Mouse (Mus musculus): ENCODE data around the gene Itih2.
A peak's percentile ranks its signal among the peaks of the same experiment; 100 is the strongest.

The Itih2 gene

DNA sequence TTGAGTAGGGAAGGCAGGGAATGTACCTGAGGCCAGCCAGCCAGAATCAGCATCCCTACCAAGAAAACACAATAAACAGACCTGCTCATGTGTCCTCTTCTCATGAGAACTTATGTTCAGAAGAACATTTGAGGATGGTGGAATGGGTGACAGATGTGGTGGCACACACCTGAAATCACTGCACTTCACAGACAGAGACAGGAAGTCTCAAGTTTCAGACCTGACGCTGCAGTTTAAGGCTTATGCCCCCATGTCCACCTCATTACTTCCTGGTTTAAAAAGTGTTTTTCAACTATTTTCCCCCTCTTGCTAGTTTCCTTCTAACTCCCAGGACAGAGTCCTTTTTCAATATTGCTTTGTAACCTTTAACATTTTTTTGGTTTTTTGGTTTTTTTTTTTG lies 48.5 kb downstream of the Itih2 start:
- peak; percentile 22 for DNase-seq (ENCODE audit: low read depth, low spot score)
- Histone ChIP-seq H3K27me3 (ENCODE audit: control insufficient read depth, insufficient read depth, low read length, poor library complexity, severe bottlenecking) (no peaks in the 10 kb centered on the region), H3K36me3 (ENCODE audit: control insufficient read depth, insufficient read depth, low read length, poor library complexity, severe bottlenecking) (peaks cover 1% of the 10 kb centered on the region; the same call in 1 of the 2 replicates)

DNA sequence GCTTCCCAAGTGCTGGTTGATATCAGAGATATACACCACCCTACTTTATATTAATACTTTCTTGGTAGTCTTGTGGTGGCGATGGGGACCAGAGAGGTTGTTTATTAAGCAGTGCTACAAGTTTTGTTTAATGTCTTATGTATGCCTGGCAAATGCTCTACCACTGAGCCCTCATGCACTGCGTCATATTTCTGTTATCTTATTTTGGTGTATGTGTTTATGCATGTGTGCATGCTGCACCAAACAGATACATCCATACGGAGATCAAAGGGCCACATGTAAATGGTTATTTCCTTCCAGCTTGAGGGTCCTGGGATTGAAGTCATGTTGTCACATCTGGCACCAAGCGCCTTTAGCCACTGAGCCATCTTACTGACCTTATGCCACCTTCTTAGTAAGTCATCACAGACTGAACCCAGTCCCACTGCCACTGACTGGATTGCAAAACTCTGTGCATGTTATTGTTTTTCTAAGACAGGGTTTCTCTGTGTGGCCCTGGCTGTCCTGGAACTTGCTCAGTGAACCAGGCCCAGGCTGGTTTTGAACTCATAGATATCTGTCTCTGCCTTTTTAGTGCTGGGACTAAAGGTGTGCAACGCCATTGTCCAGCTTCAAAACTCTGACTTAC lies 49.6 kb downstream of the Itih2 start:
- no peaks in the 10 kb centered on the region for H3K27me3 ChIP-seq (ENCODE audit: control insufficient read depth, insufficient read depth, low read length, poor library complexity, severe bottlenecking)
- no peak for DNase-seq (ENCODE audit: low read depth, low spot score)
- peaks cover 1% of the 10 kb centered on the region; the same call in 1 of the 2 replicates for H3K36me3 ChIP-seq (ENCODE audit: control insufficient read depth, insufficient read depth, low read length, poor library complexity, severe bottlenecking)

DNA sequence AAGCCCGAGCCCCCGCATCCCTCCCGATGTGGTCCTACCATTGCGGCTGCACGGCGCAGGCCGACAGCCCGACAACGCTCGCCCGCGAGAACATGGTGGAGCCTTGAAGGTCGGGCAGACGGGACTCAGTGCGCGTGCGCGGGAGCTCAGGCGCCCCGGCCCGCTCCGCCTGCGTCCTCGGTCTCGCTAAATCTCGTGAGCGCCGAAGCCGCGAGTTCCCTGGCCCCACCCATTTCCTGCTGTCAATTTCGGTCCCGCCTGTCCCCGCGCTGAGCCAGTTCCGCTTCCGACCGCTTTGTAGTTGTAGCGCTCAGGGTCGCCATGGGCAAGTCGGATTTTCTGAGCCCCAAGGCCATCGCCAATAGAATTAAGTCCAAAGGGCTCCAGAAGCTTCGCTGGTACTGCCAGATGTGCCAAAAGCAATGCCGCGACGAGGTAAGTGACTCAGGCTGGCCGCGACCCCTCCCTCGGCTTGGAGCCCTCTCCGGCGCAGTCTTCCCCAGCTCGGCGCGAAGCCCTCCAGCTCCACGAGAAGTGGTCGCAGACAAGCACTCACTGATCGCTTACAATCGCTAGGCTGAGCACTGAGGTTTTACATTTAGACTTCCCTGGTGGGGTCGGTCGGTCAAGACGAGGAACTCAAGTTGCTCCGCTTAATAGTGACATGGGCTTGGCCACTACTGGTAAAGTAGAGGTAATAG lies 50.7 kb downstream of the Itih2 start, which contains the start of the genes Atp5c1 and Kin:
Gene Atp5c1 (minus strand): TSS at position 201 of the 701 bp plus-strand sequence.
Gene Kin (plus strand): TSS at position 284 of the 701 bp plus-strand sequence.
- DNase-seq (ENCODE audit: low read depth, low spot score): peak; percentile 99
- H3K27me3 ChIP-seq (ENCODE audit: control insufficient read depth, insufficient read depth, low read length, poor library complexity, severe bottlenecking): no peaks in the 10 kb centered on the region
- peaks cover 1% of the 10 kb centered on the region; the same call in 1 of the 2 replicates for H3K36me3 ChIP-seq (ENCODE audit: control insufficient read depth, insufficient read depth, low read length, poor library complexity, severe bottlenecking)

DNA sequence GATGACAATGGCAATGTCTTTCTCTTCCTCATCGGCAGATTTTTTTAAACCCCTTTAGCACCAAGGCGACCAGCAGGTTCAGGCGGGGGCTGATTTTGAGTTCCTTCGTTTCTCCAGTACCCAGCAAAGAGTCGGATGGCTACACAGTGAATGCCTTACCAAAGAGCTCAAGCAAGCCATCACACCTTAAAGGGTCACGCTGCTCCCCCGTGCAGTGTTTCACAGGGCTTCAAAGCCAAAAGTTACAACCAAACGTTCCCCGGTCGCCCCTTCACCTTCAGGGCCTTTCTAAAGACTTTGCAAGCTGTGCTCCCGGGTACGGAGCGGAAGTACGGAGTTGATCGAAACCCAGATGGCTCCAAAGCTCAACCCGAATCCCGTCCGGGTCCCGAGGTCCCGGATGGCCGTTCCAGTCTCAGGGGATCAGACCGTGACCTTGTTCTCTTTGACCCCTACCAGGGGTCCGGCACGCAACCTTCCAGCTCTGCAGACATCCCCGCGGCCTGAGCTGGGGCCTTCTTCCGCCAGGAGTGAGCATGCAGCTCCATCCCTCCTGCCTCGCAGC lies 51.4 kb downstream of the Itih2 start:
- Histone ChIP-seq H3K36me3 (ENCODE audit: control insufficient read depth, insufficient read depth, low read length, poor library complexity, severe bottlenecking) (peaks cover 1% of the 10 kb centered on the region; the same call in 1 of the 2 replicates), H3K27me3 (ENCODE audit: control insufficient read depth, insufficient read depth, low read length, poor library complexity, severe bottlenecking) (no peaks in the 10 kb centered on the region)
- DNase-seq (ENCODE audit: low read depth, low spot score): no peak

DNA sequence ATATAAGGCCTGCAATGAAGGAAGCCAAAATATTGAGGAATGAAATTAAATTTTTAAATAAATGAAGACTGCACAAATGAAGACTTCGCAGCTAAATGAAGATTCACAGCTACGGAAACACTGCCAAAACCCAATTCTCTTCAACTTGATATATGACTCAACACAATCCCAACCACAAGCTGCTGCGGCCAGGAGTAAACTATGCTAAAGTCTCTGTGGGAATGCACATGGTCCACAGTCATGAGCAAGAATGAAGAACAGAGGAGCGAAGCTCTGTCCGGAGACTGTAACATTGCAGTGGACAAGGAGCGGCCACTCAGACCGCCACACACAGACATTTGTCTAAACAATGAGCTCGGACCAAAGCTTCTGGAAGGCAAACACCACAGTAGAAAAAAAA lies 54.5 kb downstream of the Itih2 start:
- DNase-seq (ENCODE audit: low read depth, low spot score): no peak
- no peaks in the 10 kb centered on the region for H3K27me3 ChIP-seq (ENCODE audit: control insufficient read depth, insufficient read depth, low read length, poor library complexity, severe bottlenecking)

DNA sequence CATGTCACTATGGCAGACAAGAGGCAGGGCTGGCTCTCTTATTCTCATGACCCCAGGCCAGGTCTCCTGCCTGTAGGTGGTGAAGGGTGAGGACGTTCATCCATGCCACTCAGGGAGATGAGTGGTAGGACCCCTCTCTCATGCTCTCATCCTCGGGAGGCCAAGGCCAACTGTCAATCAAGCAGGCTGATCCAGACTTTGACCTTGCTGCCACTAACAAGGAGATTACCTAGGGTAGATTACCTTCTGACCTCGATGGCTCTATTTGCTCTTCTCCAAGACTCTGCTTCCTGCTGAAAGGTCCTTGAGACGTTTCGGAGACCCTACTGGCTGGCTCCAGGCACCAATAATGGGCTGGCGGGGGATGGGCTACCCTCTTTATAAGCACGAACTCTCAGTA lies 56.7 kb downstream of the Itih2 start:
- Histone ChIP-seq H3K36me3 (ENCODE audit: control insufficient read depth, insufficient read depth, low read length, poor library complexity, severe bottlenecking) (no peaks in the 10 kb centered on the region; the same call in 1 of the 2 replicates), H3K27me3 (ENCODE audit: control insufficient read depth, insufficient read depth, low read length, poor library complexity, severe bottlenecking) (no peaks in the 10 kb centered on the region)
- no peak for DNase-seq (ENCODE audit: low read depth, low spot score)

More for the DNA sequence above, 54.5 kb downstream of the Itih2 start:
- H3K36me3 ChIP-seq (ENCODE audit: control insufficient read depth, insufficient read depth, low read length, poor library complexity, severe bottlenecking): no peaks in the 10 kb centered on the region; the same call in 1 of the 2 replicates

DNA sequence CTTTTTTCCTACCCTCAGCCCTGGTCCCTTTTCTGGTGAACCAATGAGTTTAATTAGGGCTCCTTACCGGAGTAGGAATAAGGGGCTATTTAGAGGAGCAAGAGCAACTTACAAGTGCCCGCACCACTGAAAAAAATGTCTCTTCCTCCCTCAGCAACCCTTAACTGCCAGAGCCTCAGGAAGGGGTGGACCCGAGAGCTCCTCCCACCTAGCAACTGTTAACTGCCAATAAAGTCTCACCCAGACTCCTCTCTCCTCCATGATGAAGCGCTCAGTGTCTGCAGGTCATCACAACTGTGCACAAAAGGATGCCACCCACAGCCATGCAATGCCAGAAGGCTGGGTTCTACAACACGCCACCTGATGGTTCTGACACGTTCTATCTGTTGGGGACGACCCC lies 59.4 kb downstream of the Itih2 start:
- Histone ChIP-seq H3K36me3 (ENCODE audit: control insufficient read depth, insufficient read depth, low read length, poor library complexity, severe bottlenecking) (peaks cover 4% of the 10 kb centered on the region; the same call in 1 of the 2 replicates), H3K27me3 (ENCODE audit: control insufficient read depth, insufficient read depth, low read length, poor library complexity, severe bottlenecking) (no peaks in the 10 kb centered on the region)
- DNase-seq (ENCODE audit: low read depth, low spot score): no peak

DNA sequence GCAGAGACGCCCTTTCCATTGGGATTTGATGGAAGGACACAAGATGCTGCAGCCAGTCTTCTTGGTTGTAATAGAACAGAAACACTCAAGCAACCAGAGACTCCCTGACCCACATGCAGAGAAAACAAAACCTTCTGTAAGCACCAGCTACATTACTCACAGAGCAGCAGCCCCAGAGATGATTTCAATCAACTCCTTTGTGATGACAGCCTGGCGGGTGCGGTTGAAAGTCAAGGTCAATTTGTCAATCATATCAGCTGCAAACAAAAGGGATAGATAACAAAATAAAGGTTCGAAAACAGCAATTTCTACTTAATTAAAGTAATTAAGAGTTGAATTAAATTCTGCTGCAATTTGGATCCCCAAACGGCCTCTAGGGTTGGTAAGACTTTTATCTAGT lies 72.4 kb downstream of the Itih2 start:
- no peak for DNase-seq (ENCODE audit: low read depth, low spot score)
- no peaks in the 10 kb centered on the region for H3K27me3 ChIP-seq (ENCODE audit: control insufficient read depth, insufficient read depth, low read length, poor library complexity, severe bottlenecking)
- peaks cover 27% of the 10 kb centered on the region for H3K36me3 ChIP-seq (ENCODE audit: control insufficient read depth, insufficient read depth, low read length, poor library complexity, severe bottlenecking)

DNA sequence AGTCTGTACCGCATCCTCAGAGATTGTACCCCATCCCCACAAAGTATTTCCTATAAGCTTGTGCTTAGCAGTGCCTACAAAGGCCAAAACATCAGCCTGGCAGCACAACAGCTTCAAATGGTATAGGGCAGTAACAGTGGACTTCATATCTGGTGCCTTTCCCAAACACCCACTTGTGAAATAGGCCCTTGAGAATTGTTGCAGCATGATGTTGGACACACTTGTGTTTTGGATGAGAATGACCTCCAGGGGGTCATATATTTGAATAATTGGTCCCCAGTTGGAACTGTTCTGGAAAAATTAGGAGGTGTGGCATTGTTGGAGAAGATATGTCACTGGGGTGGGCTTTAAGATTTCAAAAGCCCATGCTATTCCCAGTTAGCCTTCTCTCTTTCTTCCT lies 79.2 kb downstream of the Itih2 start:
- no peak for DNase-seq (ENCODE audit: low read depth, low spot score)
- H3K36me3 ChIP-seq (ENCODE audit: control insufficient read depth, insufficient read depth, low read length, poor library complexity, severe bottlenecking): peaks cover 8% of the 10 kb centered on the region

DNA sequence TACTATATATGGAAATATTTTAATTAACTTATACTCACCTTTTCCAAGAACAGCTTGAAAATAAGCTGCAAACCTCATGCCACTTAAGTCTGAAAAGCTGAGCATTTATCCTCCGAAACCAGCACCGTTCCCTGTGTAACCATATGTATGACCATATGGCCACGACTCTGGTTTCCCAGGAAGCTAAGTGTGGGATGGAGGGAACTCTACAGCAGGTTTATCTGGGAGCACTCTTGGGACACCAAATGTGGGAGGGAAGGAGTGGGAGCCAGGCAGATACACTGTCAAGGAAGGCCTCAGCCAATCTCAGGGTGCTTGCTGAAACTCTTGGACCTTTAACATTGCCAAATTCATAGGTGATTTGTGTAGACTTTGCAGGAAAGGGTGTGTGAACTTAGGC lies 80.3 kb downstream of the Itih2 start:
- Histone ChIP-seq H3K27me3 (ENCODE audit: control insufficient read depth, insufficient read depth, low read length, poor library complexity, severe bottlenecking) (no peaks in the 10 kb centered on the region), H3K36me3 (ENCODE audit: control insufficient read depth, insufficient read depth, low read length, poor library complexity, severe bottlenecking) (peaks cover 4% of the 10 kb centered on the region)
- no peak for DNase-seq (ENCODE audit: low read depth, low spot score)

More for the DNA sequence above, 79.2 kb downstream of the Itih2 start:
- no peaks in the 10 kb centered on the region for H3K27me3 ChIP-seq (ENCODE audit: control insufficient read depth, insufficient read depth, low read length, poor library complexity, severe bottlenecking)

DNA sequence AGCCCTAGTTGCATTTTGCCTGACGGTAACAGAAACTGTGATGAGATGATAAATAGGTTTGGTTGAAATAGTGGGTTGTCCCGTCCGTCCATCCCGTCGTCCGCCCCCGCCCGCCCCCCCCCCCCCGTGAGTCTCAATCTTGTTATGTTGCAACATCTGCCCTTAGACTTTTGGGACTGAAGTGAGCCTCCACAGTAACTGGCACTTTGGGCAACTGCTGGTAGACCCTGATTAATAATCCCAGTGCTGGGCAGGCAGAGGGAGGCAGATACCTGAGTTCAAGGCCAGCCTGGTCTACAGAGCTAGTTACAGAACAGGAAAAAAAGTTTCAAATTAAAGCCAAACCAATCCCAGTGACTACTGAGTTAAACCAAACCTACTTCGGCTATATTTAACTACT lies 81.7 kb downstream of the Itih2 start:
- Histone ChIP-seq H3K27me3 (ENCODE audit: control insufficient read depth, insufficient read depth, low read length, poor library complexity, severe bottlenecking) (no peaks in the 10 kb centered on the region), H3K36me3 (ENCODE audit: control insufficient read depth, insufficient read depth, low read length, poor library complexity, severe bottlenecking) (no peaks in the 10 kb centered on the region)
- no peak for DNase-seq (ENCODE audit: low read depth, low spot score)

DNA sequence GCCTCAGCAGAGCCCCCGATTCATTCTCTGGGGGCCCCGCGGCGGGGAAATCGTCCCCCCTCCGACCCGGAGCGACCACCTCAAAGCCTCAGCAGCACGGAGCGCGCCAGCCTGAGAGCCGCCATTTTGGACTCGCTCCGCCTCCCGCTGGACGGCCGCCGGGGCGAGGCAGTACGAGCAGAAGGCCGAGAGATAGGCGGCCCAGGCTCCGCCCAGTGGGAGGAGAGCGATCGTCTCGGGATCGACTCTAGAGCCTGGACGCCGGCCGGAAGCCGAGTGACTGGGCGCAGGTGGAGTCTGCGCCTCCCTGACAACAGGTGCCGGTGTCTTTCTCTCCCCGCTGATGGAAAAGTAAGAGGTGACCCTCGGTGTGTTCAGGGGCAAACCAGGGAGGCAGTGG lies 82.7 kb downstream of the Itih2 start, which contains the start of gene Taf3:
Gene Taf3 (minus strand): TSS at position 136 of the 400 bp plus-strand sequence.
- Histone ChIP-seq H3K27me3 (ENCODE audit: control insufficient read depth, insufficient read depth, low read length, poor library complexity, severe bottlenecking) (no peaks in the 10 kb centered on the region), H3K36me3 (ENCODE audit: control insufficient read depth, insufficient read depth, low read length, poor library complexity, severe bottlenecking) (no peaks in the 10 kb centered on the region)
- DNase-seq (ENCODE audit: low read depth, low spot score): peak; percentile 94

DNA sequence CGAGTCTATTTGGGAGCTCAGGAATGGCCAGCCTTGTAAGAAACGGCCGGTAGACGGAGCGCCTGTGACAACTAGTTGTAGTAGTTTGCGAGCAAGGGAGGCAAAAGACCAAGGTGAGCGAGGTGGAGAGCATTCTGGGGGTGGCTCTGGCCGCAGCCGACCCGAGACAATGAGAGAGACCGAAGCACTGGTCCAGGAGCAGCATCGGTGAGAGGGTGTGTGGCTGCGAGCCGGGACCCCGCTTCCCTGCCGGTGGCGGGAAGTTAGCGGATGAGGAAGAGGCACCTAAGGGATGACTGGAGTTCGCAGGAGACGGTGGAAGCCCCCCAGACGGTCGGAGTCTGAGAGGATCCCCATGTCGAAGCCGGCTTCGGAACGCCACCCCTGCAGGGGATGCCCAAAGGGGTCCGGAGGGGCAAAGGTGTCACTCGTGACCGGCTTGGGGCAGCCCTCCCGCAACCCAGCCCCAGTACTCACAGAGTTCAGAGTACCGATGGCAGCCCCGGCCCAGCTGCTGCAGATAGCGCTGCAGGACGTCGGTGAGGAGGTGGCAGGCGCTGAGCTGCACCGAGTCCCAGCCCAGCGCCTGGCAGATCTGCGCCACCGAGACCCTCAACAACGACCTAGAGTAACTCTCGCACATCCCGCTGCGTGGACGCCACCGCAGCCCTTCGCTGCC lies 83.3 kb downstream of the Itih2 start:
- Histone ChIP-seq H3K27me3 (ENCODE audit: control insufficient read depth, insufficient read depth, low read length, poor library complexity, severe bottlenecking) (no peaks in the 10 kb centered on the region), H3K36me3 (ENCODE audit: control insufficient read depth, insufficient read depth, low read length, poor library complexity, severe bottlenecking) (no peaks in the 10 kb centered on the region)
- DNase-seq (ENCODE audit: low read depth, low spot score): peak; percentile 28
